Mouse (Mus musculus) lung, embryonic 15.5 days (tissue): ENCODE results near the gene Esyt1. TPM values are rescaled to one million over a fixed set of nuclear protein-coding genes. Genes with fewer than 3 reads are reported as not detected.
"Not testable (repeated sequence)": the region's sequence is repeated elsewhere in the genome, so short reads cannot be mapped to it uniquely, and the experiment has no call there.

Experiments used
- ATAC-seq: fragments of 200-750 bp; cut with Nextera tagmentation; 2 replicates; pipeline ENCODE4 v1.8.0; 2017; ENCODE audit warnings: moderate number of reproducible peaks, borderline replicate concordance; ENCODE audit not compliant: low FRiP score, low TSS enrichment; ENCODE audit errors: extremely low read depth
- H3K27ac ChIP-seq: fragments of 300-500 bp; sonication (generic); 2 replicates; pipeline ENCODE4 v1.5.1; 2015; ENCODE audit warnings: moderate library complexity, mild to moderate bottlenecking, inconsistent platforms
- H3K27me3 ChIP-seq: fragments of 300-500 bp; sonication (generic); 2 replicates; pipeline ENCODE4 v1.6.1; 2015; ENCODE audit warnings: inconsistent platforms
- H3K36me3 ChIP-seq: fragments of 300-500 bp; sonication (generic); 2 replicates; pipeline ENCODE4 v1.6.1; 2015; ENCODE audit warnings: inconsistent platforms
- H3K4me1 ChIP-seq: fragments of 300-500 bp; sonication (generic); 2 replicates; pipeline ENCODE4 v1.6.1; 2015; ENCODE audit warnings: inconsistent platforms
- H3K4me2 ChIP-seq: fragments of 300-500 bp; sonication (generic); 2 replicates; pipeline ENCODE4 v1.6.1; 2015; ENCODE audit warnings: inconsistent platforms, mild to moderate bottlenecking, moderate library complexity
- H3K4me3 ChIP-seq: fragments of 300-500 bp; sonication (generic); 2 replicates; pipeline ENCODE4 v1.5.1; 2015; ENCODE audit warnings: mild to moderate bottlenecking, inconsistent platforms
- H3K9ac ChIP-seq: fragments of 300-500 bp; sonication (generic); 2 replicates; pipeline ENCODE4 v1.6.1; 2015; ENCODE audit warnings: inconsistent platforms
- H3K9me3 ChIP-seq: fragments of 300-500 bp; sonication (generic); 2 replicates; pipeline ENCODE4 v1.6.1; 2016; ENCODE audit warnings: inconsistent platforms
- WGBS: fragments of 180-500 bp; shearing (Covaris S2); methylation state at CpG from one replicate; pipeline ENCODE4 v1.1.7; 2015; 5-methylcytosine and 5-hydroxymethylcytosine counted together
- polyA plus RNA-seq: library from polyadenylated mRNA; unstranded; fragments of >200 nt; fragmentation: Nextera tagmentation; extraction: Ambion mirVana; gene quantifications from 2 replicates; pipeline ENCODE4 v1.2.1, GENCODE M21; 2015

The Esyt1 gene
- polyA plus RNA-seq, 1 experiment from 2014 or later = 31.5 TPM

DNA sequence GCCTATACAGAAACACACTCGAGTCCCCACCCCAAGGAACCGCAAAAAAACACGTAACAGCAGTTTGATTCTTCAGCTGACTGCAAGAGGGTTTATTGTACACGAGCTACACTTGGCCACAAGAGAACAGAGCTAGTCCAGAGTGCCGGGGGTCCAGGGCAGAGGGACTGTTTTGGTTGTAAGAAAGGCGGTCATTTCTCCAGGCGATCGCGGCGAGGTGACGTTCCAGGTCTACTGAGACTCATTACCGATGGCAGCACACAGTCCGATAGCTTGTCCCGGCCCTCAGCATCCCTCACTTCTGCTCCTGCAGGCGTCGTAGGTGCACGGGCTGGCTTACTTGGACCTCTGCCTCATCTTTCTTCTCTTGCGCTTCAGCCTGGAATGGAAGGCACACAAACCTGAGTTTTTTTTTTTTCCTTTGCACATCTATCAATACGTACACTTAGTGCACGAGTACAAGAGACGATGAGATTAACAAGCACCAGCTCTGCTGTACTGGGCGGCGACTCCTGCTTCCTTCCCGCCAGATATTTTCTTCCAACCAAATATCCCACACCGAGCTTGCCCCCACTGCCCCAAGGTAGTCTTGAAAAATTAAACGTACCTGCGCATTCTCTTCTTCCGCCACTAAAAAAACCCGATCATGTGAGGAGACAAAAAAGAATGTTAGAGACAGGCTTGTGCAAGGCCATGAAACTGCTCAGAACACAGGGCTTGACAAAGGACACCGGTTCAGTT is 22.6 kb upstream of the Esyt1 start:
- Histone ChIP-seq H3K4me1 (peaks cover 15% of the 10 kb centered on the region), H3K9ac (peak overlapping the region; percentile 74), H3K4me3 (peak overlapping the region; percentile 88), H3K27ac (peak overlapping the region; percentile 93), H3K4me2 (peak overlapping the region; percentile 88), H3K36me3 (peaks cover 25% of the 10 kb centered on the region)
- WGBS = 0% methylated on average over 30 of the region's 30 CpGs
- H3K27me3 ChIP-seq, ATAC-seq, H3K9me3 ChIP-seq: not testable (repeated sequence)

DNA sequence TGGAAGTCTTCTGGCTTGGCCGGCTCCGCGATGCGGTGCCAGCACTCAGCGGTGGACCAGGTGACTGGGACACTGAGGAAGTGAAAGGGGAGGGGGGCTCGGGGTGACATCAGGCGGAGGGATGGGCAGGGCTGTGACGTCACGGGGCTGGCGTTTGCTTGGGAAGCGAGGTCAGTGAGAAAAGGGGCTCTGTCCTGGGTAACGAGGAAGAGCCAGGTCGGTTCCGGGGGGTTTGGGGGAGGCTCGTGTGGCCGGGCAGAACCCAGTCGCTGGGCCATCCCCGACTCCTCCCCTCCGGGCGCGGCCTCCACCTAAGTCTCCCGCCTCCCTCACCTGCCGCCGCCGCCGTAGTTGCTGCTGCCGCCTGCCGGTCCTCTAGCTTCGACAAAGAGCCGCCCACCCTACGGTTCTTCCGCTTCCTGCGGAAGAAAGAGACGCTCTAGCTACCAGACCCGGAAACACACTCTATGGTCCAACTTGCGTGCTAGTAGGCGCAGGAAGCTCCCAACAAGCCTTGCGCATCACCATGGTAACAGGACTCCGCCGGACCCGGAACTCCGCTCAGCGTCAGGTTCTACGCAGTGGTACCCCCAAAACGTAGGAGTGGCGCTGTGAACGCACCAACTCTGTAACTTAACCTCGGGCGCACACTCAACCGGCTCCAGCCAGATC is 21.8 kb upstream of the Esyt1 start, which contains the start of gene Zc3h10:
Zc3h10 (minus strand) TSS at position 414 of the 672 bp plus-strand sequence.
- Histone ChIP-seq H3K4me3 (peak within 1 kb of the TSS; percentile 88), H3K9ac (peak within 1 kb of the TSS; percentile 74), H3K4me2 (peak within 1 kb of the TSS; percentile 88)

DNA sequence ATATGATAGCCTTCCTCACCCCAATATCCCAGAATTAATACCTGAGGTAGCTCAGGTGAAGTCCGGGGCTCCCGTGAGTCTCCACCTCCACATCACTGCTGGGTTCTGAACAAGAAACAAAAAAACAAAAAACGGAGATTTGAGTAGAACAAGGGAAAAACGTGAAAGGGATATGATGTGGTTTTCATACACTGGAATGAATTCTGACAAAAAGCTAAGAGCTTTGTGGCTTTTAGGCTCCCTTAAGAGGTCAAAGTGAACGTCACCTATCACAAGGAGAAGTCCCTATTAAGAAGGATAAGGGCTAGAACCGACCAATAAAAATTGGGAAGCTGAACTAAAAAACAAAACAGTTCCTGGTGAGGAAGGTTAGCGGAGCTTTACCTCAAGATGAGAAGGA is 21.1 kb upstream of the Esyt1 start:
- H3K4me1 ChIP-seq = peaks cover 15% of the 10 kb centered on the region
- ATAC-seq = no peak
- H3K9me3 ChIP-seq = no peaks in the 10 kb centered on the region
- H3K9ac ChIP-seq = peak overlapping the region; percentile 73
- H3K27ac ChIP-seq = peak overlapping the region; percentile 93
- WGBS = 10% methylated on average over 7 of the region's 7 CpGs
- no peaks in the 10 kb centered on the region for H3K27me3 ChIP-seq
- H3K36me3 ChIP-seq = peaks cover 38% of the 10 kb centered on the region
- peak overlapping the region; percentile 88 for H3K4me3 ChIP-seq
- H3K4me2 ChIP-seq = peak overlapping the region; percentile 88

More for the DNA sequence above, 21.8 kb upstream of the Esyt1 start, which contains the start of gene Zc3h10:
- H3K4me1 ChIP-seq = peaks cover 15% of the 10 kb centered on the region
- ATAC-seq = peak; percentile 90
- H3K27ac ChIP-seq = peak within 1 kb of the TSS; percentile 93
- no peaks in the 10 kb centered on the region for H3K27me3 ChIP-seq
- no peaks in the 10 kb centered on the region for H3K9me3 ChIP-seq
- peaks cover 32% of the 10 kb centered on the region for H3K36me3 ChIP-seq
- under 1% methylated on average over 50 of the region's 50 CpGs for WGBS

DNA sequence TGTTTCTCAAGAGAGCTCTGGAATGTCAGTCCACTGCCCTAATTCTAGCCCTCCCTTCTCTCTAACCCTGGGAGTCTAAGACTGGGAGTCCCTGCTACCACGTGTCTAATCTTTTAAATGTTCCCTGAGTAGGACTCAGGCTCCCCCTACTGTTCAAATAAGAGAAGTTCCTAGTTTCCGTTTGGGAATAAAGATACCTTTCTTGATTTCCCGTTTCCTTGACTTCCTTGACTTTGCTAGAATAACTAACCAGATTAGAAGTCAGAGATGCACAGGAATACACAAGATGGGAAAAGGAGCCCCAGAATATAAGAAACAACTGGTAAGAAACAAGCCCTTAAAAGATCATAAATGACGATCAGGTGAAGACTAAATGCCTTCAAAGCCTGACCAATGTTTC is 20.7 kb upstream of the Esyt1 start:
- Histone ChIP-seq H3K4me2 (peak overlapping the region; percentile 88), H3K4me3 (peak overlapping the region; percentile 88), H3K36me3 (peaks cover 38% of the 10 kb centered on the region), H3K9ac (peak overlapping the region; percentile 73), H3K9me3 (no peaks in the 10 kb centered on the region), H3K27me3 (no peaks in the 10 kb centered on the region), H3K4me1 (peaks cover 15% of the 10 kb centered on the region), H3K27ac (peak overlapping the region; percentile 93)
- WGBS = 10% methylated on average over 4 of the region's 4 CpGs
- no peak for ATAC-seq

GRCm38 (mm10) chr10:128545570-128545898 is 19.9 kb upstream of the Esyt1 start:
- Histone ChIP-seq H3K27me3 (no peaks in the 10 kb centered on the region), H3K4me3 (no peak overlapping the region), H3K4me1 (peaks cover 15% of the 10 kb centered on the region), H3K9me3 (no peaks in the 10 kb centered on the region), H3K27ac (0 out of 2 replicates have a peak overlapping the region, but pooled peaks have one; percentile 21), H3K9ac (no peak overlapping the region), H3K36me3 (peaks cover 38% of the 10 kb centered on the region), H3K4me2 (no peak overlapping the region)
- no peak for ATAC-seq
- 70% methylated on average over 3 of the region's 3 CpGs for WGBS

GRCm38 (mm10) chr10:128544674-128545569 is 19.3 kb upstream of the Esyt1 start:
- H3K4me2 ChIP-seq = no peak overlapping the region
- H3K9me3 ChIP-seq = no peaks in the 10 kb centered on the region
- peaks cover 15% of the 10 kb centered on the region for H3K4me1 ChIP-seq
- no peak overlapping the region for H3K4me3 ChIP-seq
- H3K27ac ChIP-seq = no peak overlapping the region
- H3K36me3 ChIP-seq = peaks cover 38% of the 10 kb centered on the region
- no peaks in the 10 kb centered on the region for H3K27me3 ChIP-seq
- no peak overlapping the region for H3K9ac ChIP-seq
- ATAC-seq = no peak
- WGBS = 92% methylated on average over 37 of the region's 37 CpGs

DNA sequence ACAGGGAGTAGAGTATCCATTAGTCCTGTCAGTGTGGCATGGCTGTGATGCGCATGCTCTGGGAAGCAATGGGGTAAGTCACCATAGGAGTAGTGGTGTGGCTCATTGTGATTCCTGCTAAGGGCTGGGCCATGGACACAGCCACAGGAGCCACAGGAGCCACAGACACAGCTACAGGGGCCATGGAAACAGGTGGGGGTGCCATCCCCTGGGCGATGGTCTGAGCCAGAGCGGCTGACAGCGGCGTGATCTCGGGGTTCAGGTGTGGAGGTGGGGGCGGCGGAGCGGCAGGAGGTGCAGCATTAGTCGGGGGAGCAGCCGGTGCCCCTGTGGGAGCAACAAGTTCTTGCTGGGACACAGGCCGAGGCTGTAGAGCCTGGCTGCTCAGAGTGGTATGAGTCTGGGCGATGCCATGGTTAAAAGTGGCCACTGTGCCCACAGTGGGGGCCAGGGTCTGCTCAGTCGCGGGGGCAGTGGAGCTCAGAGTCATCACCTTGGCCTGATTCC is 18.5 kb upstream of the Esyt1 start:
- Histone ChIP-seq H3K27ac (no peak overlapping the region), H3K4me3 (no peak overlapping the region), H3K4me1 (peaks cover 15% of the 10 kb centered on the region), H3K36me3 (peaks cover 38% of the 10 kb centered on the region), H3K4me2 (no peak overlapping the region), H3K9me3 (no peaks in the 10 kb centered on the region), H3K27me3 (no peaks in the 10 kb centered on the region), H3K9ac (no peak overlapping the region)
- ATAC-seq = no peak
- WGBS = 95% methylated on average over 15 of the region's 15 CpGs

GRCm38 (mm10) chr10:128543100-128543499 is 17.4 kb upstream of the Esyt1 start:
- no peak overlapping the region for H3K4me2 ChIP-seq
- H3K36me3 ChIP-seq = peaks cover 38% of the 10 kb centered on the region
- H3K4me1 ChIP-seq = peaks cover 15% of the 10 kb centered on the region
- no peak overlapping the region for H3K9ac ChIP-seq
- no peak overlapping the region for H3K27ac ChIP-seq
- no peak for ATAC-seq
- no peak overlapping the region for H3K4me3 ChIP-seq
- no peaks in the 10 kb centered on the region for H3K9me3 ChIP-seq
- H3K27me3 ChIP-seq = no peaks in the 10 kb centered on the region
- WGBS = 54% methylated on average over 2 of the region's 2 CpGs

DNA sequence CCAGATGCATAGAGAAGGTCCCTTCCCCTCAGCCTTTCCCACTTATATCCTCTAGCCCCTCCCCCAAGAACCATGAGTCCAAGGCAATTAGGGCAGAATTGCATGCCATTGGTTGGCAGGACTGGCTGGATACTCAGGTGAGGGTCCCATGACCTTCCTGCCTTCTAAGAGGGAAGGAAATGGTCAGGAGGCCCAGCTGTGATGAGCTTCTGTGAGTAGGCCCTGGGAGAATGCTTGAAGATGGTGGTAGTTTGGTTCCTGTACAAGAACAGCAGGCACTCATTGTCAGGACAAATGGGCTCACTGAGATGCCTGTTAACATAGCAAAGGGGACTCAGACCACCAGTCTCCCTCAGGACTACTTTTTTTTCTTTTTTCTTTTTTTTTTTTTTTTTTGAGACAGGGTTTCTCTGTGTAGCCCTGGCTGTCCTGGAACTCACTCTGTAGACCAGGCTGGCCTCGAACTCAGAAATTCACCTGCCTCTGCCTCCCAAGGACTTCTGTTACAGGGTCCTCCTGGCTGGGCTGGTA is 12.7 kb upstream of the Esyt1 start:
- Histone ChIP-seq H3K4me3 (no peak overlapping the region), H3K27ac (no peak overlapping the region), H3K4me2 (no peak overlapping the region), H3K9me3 (no peaks in the 10 kb centered on the region), H3K36me3 (peaks cover 15% of the 10 kb centered on the region), H3K9ac (no peak overlapping the region), H3K4me1 (no peaks in the 10 kb centered on the region; the same call in 1 of the 2 replicates), H3K27me3 (no peaks in the 10 kb centered on the region)
- no peak for ATAC-seq
- 83% methylated on average over 1 of the region's 1 CpGs for WGBS

- ATAC-seq = peak; percentile 96
- 11% methylated on average over 18 of the region's 18 CpGs for WGBS
- peak overlapping the region; percentile 20 for H3K4me3 ChIP-seq
- H3K4me2 ChIP-seq = peak overlapping the region; percentile 40
- peak overlapping the region; percentile 11 for H3K27ac ChIP-seq
- H3K4me1 ChIP-seq = no peaks in the 10 kb centered on the region; the same call in 1 of the 2 replicates
- H3K27me3 ChIP-seq = no peaks in the 10 kb centered on the region
- H3K9ac ChIP-seq = no peak overlapping the region
- no peaks in the 10 kb centered on the region for H3K36me3 ChIP-seq
- H3K9me3 ChIP-seq = no peaks in the 10 kb centered on the region
These were observed 10.7 kb upstream of the Esyt1 start for GRCm38 (mm10) chr10:128536266-128536940.
